Mouse (Mus musculus) ES-Bruce4 (cell line): Measurements from ENCODE around the gene Atp5s.

Experiments used
- EP300 ChIP-seq: IDR thresholded peaks from 2 replicates; pipeline ENCODE4 v1.6.1; 2011; ENCODE audit warnings: low read depth, low read length; ENCODE audit not compliant: insufficient read depth
- POLR2A ChIP-seq: IDR thresholded peaks from one replicate; pipeline ENCODE4 v1.8.1; 2011; ENCODE audit warnings: low read length; ENCODE audit not compliant: insufficient read depth

- no peak for TF ChIP-seq POLR2A
- TF ChIP-seq EP300: no peak
These were observed 11.1 kb upstream of the Atp5s start for GRCm38 (mm10) chr12:69713628-69714027.
